Mouse (Mus musculus): ENCODE measurements around the gene Maz. TPM values are rescaled to one million over a fixed set of nuclear protein-coding genes. Genes with fewer than 3 reads are reported as not detected.

Gene Maz
- polyA plus RNA-seq, 1 experiment from 2014 or later: 72.5 TPM

GRCm38 (mm10) chr7:127026161-127026600 is 656 bp downstream of the Maz start:
- WGBS: 2% methylated on average over 21 of the region's 48 CpGs
- peak overlapping the region; percentile 100 for H3K27ac ChIP-seq
- peak overlapping the region; percentile 96 for H3K4me3 ChIP-seq (replicated peaks)
- peak; percentile 24 for ATAC-seq
- no peaks in the 10 kb centered on the region for H3K27me3 ChIP-seq
- peak overlapping the region; percentile 96 for H3K4me2 ChIP-seq (replicated peaks)
- H3K4me1 ChIP-seq (replicated peaks): peaks cover 53% of the 10 kb centered on the region
- H3K36me3 ChIP-seq: peaks cover 27% of the 10 kb centered on the region
- H3K9ac ChIP-seq (replicated peaks): peak overlapping the region; percentile 100
- no peaks in the 10 kb centered on the region for H3K9me3 ChIP-seq

- Histone ChIP-seq H3K4me1 (replicated peaks) (peaks cover 58% of the 10 kb centered on the region), H3K27ac (peak overlapping the region; percentile 100)
Measured at GRCm38 (mm10) chr7:127025556-127026160, 1.2 kb downstream of the Maz start.

GRCm38 (mm10) chr7:127024755-127025555 is 1.9 kb downstream of the Maz start:
- Histone ChIP-seq H3K4me3 (replicated peaks) (peak overlapping the region; percentile 96), H3K4me2 (replicated peaks) (peak overlapping the region; percentile 96), H3K27me3 (no peaks in the 10 kb centered on the region), H3K9me3 (no peaks in the 10 kb centered on the region), H3K4me1 (replicated peaks) (peaks cover 65% of the 10 kb centered on the region), H3K36me3 (peaks cover 27% of the 10 kb centered on the region), H3K9ac (replicated peaks) (peak overlapping the region; percentile 100), H3K27ac (peak overlapping the region; percentile 100)
- peak; percentile 47 for ATAC-seq
- under 1% methylated on average over 30 of the region's 30 CpGs for WGBS

More at GRCm38 (mm10) chr7:127025556-127026160, 1.2 kb downstream of the Maz start:
- ATAC-seq: peak; percentile 5; the same call in 1 of the 2 replicates
- Histone ChIP-seq H3K27me3 (no peaks in the 10 kb centered on the region), H3K4me3 (replicated peaks) (peak overlapping the region; percentile 96), H3K9me3 (no peaks in the 10 kb centered on the region), H3K36me3 (peaks cover 27% of the 10 kb centered on the region), H3K4me2 (replicated peaks) (peak overlapping the region; percentile 96), H3K9ac (replicated peaks) (peak overlapping the region; percentile 100)
- under 1% methylated on average over 60 of the region's 65 CpGs for WGBS

- Histone ChIP-seq H3K36me3 (peaks cover 27% of the 10 kb centered on the region), H3K4me3 (replicated peaks) (peak overlapping the region; percentile 96), H3K27ac (peak overlapping the region; percentile 100), H3K27me3 (no peaks in the 10 kb centered on the region), H3K9me3 (no peaks in the 10 kb centered on the region), H3K4me2 (replicated peaks) (peak overlapping the region; percentile 96), H3K4me1 (replicated peaks) (peaks cover 74% of the 10 kb centered on the region), H3K9ac (replicated peaks) (peak overlapping the region; percentile 100)
- ATAC-seq: no peak
- 20% methylated on average over 19 of the region's 19 CpGs for WGBS
Measured at GRCm38 (mm10) chr7:127023896-127024690, 2.7 kb downstream of the Maz start.

GRCm38 (mm10) chr7:127023272-127023691 is 3.6 kb downstream of the Maz start:
- peak overlapping the region; percentile 100 for H3K27ac ChIP-seq
- peak overlapping the region; percentile 96 for H3K4me2 ChIP-seq (replicated peaks)
- H3K4me3 ChIP-seq (replicated peaks): peak overlapping the region; percentile 96
- no peaks in the 10 kb centered on the region for H3K27me3 ChIP-seq
- H3K4me1 ChIP-seq (replicated peaks): peaks cover 77% of the 10 kb centered on the region
- H3K36me3 ChIP-seq: peaks cover 27% of the 10 kb centered on the region
- ATAC-seq: no peak
- H3K9ac ChIP-seq (replicated peaks): peak overlapping the region; percentile 100
- WGBS: 74% methylated on average over 13 of the region's 13 CpGs
- no peaks in the 10 kb centered on the region for H3K9me3 ChIP-seq

- ATAC-seq: no peak
- peak overlapping the region; percentile 100 for H3K9ac ChIP-seq (replicated peaks)
- H3K27me3 ChIP-seq: no peaks in the 10 kb centered on the region
- H3K4me3 ChIP-seq (replicated peaks): peak overlapping the region; percentile 96
- WGBS: 68% methylated on average over 5 of the region's 7 CpGs
- H3K9me3 ChIP-seq: no peaks in the 10 kb centered on the region
- peak overlapping the region; percentile 100; the same call in 1 of the 2 replicates for H3K27ac ChIP-seq
- H3K4me1 ChIP-seq (replicated peaks): peaks cover 77% of the 10 kb centered on the region
- peaks cover 27% of the 10 kb centered on the region for H3K36me3 ChIP-seq
- peak overlapping the region; percentile 96 for H3K4me2 ChIP-seq (replicated peaks)
Measured at GRCm38 (mm10) chr7:127022528-127023271, 4.1 kb downstream of the Maz start.

GRCm38 (mm10) chr7:127021563-127022527 is 5.0 kb downstream of the Maz start:
- peak overlapping the region; percentile 100 for H3K9ac ChIP-seq (replicated peaks)
- peak overlapping the region; percentile 56 for H3K4me3 ChIP-seq (replicated peaks)
- H3K9me3 ChIP-seq: no peaks in the 10 kb centered on the region
- peak overlapping the region; percentile 100 for H3K27ac ChIP-seq
- ATAC-seq: no peak
- H3K36me3 ChIP-seq: peaks cover 27% of the 10 kb centered on the region
- WGBS: 38% methylated on average over 5 of the region's 5 CpGs
- H3K27me3 ChIP-seq: no peaks in the 10 kb centered on the region
- H3K4me1 ChIP-seq (replicated peaks): peaks cover 77% of the 10 kb centered on the region
- peak overlapping the region; percentile 96 for H3K4me2 ChIP-seq (replicated peaks)

- peaks cover 27% of the 10 kb centered on the region for H3K36me3 ChIP-seq
- peak within 1 kb of the TSS; percentile 56 for H3K4me3 ChIP-seq (replicated peaks)
- peak within 1 kb of the TSS; percentile 85 for H3K4me2 ChIP-seq (replicated peaks)
- H3K27ac ChIP-seq: peak within 1 kb of the TSS; percentile 100
- under 1% methylated on average over 33 of the region's 37 CpGs for WGBS
- peaks cover 80% of the 10 kb centered on the region for H3K4me1 ChIP-seq (replicated peaks)
- no peaks in the 10 kb centered on the region for H3K9me3 ChIP-seq
- H3K27me3 ChIP-seq: no peaks in the 10 kb centered on the region
- ATAC-seq: peak; percentile 7
- H3K9ac ChIP-seq (replicated peaks): peak within 1 kb of the TSS; percentile 84
Measured at GRCm38 (mm10) chr7:127020901-127021562, 5.8 kb downstream of the Maz start, which contains the start of the genes Gm42742 and Prrt2. Gm42742 (minus strand) TSS chr7:127021097. Prrt2 (minus strand) TSS chr7:127021211.

GRCm38 (mm10) chr7:127020491-127020890 is 6.3 kb downstream of the Maz start:
- Histone ChIP-seq H3K27ac (peak overlapping the region; percentile 100), H3K27me3 (no peaks in the 10 kb centered on the region), H3K4me1 (replicated peaks) (peaks cover 85% of the 10 kb centered on the region), H3K4me3 (replicated peaks) (peak overlapping the region; percentile 56), H3K36me3 (peaks cover 30% of the 10 kb centered on the region), H3K4me2 (replicated peaks) (peak overlapping the region; percentile 85), H3K9me3 (no peaks in the 10 kb centered on the region), H3K9ac (replicated peaks) (peak overlapping the region; percentile 84)
- no peak for ATAC-seq
- 26% methylated on average over 5 of the region's 5 CpGs for WGBS

GRCm38 (mm10) chr7:127020031-127020430 is 6.8 kb downstream of the Maz start:
- H3K27me3 ChIP-seq: no peaks in the 10 kb centered on the region
- H3K9me3 ChIP-seq: no peaks in the 10 kb centered on the region
- H3K9ac ChIP-seq (replicated peaks): peak overlapping the region; percentile 84
- no peak for ATAC-seq
- 60% methylated on average over 3 of the region's 3 CpGs for WGBS
- H3K4me3 ChIP-seq (replicated peaks): peak overlapping the region; percentile 56
- peaks cover 88% of the 10 kb centered on the region for H3K4me1 ChIP-seq (replicated peaks)
- peaks cover 34% of the 10 kb centered on the region for H3K36me3 ChIP-seq
- H3K4me2 ChIP-seq (replicated peaks): peak overlapping the region; percentile 85
- peak overlapping the region; percentile 100; the same call in 1 of the 2 replicates for H3K27ac ChIP-seq

Measured in midbrain, embryonic 13.5 days (tissue).